Mouse (Mus musculus): ENCODE measurements at regions not wholly inside any gene's neighbourhood (a gene's known extent, or its start where the extent isn't known, plus 50 kb on each side); places are given as distances from the start of the nearest gene placed in this dataset.

- DNase-seq: no peak
Measured at GRCm38 (mm10) chr12:71370091-71370490, 60.4 kb downstream of the Dact1 start.

- DNase-seq: no peak
Measured at GRCm38 (mm10) chr12:71371948-71372347, 62.3 kb downstream of the Dact1 start.

GRCm38 (mm10) chr12:71373633-71374032 lies 63.9 kb downstream of the Dact1 start:
- no peak for DNase-seq

DNA sequence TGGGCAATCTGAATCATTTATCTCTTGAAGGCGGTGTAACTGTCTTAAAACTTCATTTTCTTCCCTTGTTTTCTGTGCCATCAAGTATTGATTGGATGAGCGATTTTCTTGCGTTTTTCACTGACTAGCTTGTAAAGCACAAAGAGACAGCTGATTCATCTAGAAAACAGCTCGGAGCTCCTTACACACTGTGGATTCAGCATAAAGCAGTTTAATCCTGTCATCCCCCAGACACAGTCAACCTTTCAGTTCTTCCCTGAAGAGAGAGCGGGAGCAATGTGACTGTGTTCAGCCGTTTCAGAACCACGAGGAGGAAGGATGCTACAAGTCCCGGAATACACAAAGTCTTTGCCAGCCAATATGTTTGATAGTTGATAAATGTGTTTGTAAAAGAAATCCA lies 66.8 kb downstream of the Dact1 start:
- no peak for DNase-seq

GRCm38 (mm10) chr12:71376966-71377365 lies 67.3 kb downstream of the Dact1 start:
- no peak for DNase-seq

DNA sequence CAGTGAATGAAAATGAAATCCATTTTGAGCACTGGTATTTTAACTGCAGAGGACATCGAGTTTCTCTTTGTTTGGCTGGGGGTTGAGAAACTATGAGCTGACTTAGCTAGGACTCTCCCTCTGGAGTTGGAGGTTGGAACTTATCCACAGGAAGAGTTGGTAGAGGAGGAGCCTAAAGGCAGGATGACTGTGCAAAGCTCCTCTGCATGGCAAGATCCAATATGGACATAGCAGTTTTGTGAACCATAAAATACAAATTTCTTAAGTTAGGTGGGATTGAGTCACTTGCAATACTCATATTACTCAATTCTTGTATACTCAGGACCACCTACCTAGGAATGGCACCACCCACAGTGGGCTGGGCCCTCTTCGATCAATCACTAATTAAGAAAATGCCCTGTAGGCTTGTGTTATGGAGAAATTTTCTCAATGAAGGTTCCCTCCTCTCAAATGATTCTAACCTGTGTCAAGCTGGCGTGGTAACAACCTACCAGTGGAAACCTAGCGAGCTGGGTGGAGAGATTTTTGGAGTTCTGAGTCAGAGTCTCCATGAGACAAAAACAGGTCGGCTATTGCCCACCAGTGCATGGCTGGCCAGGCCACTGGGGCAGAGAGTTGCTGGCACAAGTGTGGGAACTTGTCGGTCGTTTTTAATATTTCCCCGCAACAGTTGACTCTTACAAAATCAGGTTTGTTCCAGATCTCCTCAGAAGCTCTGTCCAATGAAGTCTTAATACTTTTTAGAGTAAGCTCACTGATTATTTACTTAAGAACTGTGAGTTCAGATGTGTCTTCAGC lies 70.1 kb downstream of the Dact1 start:
- DNase-seq: no peak

DNA sequence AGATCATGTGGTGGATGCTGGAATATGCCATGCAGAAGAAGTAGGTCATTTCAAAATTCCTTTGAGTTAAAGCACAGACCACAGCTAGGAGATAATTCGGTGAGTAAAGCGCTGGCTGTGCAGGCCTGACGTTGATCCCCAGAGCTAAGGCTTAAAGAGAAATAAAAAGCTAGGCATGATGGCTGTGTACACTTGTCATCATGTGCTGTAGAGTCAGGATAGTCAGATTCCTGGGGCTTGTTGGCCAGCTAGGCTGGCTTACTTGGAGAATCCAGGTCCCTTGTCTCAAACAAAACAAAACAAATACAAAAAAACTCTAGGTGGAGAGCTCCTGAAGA lies 70.7 kb downstream of the Dact1 start:
- DNase-seq: no peak

- no peak for DNase-seq
Measured at GRCm38 (mm10) chr12:71386251-71386650, 76.6 kb downstream of the Dact1 start.

- no peak for DNase-seq
Measured at GRCm38 (mm10) chr12:71391481-71391880, 81.8 kb downstream of the Dact1 start.

DNA sequence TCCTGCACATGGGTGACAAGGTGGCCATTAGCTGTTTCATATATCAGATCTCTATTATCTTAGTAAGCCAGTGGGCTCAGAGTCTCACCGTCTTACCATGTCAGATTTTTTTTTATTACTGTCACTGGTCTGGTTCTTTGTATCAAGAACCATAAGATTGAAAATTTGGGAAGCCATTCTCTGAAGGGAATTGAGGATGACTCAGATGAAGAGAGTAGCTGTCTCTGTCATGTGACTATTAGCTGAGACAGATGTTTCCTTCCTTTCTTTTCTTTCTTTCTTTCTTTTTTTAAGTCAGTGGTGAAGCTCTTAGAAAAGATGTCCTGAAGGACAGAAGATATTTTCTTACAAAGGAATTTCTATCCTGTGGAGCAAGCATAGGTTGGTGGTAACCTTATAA lies 84.1 kb downstream of the Dact1 start:
- no peak for DNase-seq

- no peak for DNase-seq
Measured at GRCm38 (mm10) chr12:71397456-71397855, 87.8 kb downstream of the Dact1 start.

DNA sequence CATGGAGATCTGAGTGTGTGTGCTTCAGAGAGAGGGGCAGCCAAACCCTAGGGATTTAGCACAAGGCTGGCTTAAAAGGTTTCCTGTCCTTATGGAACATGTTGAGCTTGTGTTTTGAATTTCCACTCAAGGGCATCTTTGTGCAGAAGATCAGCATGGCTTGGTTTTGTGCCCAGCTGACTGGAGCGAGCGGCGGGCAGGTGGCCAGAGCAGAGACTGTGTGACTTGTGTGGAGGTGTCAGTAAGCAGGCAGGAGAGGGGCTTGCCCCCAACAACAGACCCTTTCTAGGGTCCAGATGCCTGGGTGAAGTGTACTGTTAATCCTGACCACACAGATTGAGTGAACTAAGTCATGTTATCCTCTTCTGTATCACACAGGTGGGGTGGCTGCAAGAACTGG lies 89.0 kb downstream of the Dact1 start:
- DNase-seq: no peak

- no peak for DNase-seq
Measured at GRCm38 (mm10) chr12:71400201-71400600, 90.5 kb downstream of the Dact1 start.

- DNase-seq: no peak
Measured at GRCm38 (mm10) chr12:71401621-71402416, 92.1 kb downstream of the Dact1 start.

DNA sequence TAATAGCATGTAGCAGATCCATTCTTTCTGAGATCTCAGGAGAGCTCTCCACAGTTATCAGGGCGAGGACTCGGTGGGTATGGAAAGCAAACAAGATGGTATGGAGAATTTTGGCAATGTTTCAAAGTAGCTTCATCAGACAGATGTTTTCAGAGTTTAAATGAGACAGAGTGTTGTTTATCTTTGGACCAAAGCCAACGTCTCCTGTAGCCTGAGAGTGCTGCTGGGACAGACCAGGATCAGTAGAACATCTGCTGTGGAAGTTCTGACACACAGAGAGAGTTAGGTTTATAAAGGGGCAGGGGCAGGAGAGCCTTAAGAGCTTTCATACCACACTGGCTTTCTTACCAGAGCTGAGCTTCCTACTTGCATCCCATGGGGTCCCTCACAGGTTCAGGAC lies 97.6 kb downstream of the Dact1 start:
- no peak for DNase-seq

DNA sequence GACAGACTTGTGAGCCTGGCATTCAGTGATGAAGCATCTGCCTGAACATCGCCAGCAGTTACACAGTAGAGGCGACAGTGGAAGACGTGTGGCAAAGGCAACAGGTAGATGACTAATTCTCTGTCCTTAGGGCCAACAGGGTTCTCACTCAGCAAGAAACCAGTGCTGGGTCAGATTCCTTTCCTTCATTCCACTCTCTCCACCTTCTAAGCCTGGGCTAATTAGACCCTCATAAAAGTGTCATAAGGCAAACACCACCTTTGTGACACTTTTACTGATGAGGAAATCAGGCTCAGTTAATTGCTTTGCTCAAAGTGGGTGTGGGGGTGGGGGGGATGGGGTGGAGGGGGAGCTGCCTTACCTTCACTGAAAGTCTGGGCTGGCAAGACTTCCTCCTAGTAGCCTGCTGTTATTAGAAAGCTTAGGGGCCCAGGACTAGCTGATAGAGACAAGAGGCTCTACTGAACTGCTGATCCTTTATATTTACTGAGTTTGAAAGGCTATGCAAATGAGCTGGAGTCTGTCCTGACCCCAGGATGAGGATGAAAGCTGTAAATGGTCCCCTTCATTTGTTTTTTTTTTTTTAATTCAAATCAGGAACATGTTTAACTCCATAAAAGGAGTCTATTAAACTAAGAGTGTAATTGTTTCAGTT lies 98.8 kb downstream of the Dact1 start:
- DNase-seq: no peak

DNA sequence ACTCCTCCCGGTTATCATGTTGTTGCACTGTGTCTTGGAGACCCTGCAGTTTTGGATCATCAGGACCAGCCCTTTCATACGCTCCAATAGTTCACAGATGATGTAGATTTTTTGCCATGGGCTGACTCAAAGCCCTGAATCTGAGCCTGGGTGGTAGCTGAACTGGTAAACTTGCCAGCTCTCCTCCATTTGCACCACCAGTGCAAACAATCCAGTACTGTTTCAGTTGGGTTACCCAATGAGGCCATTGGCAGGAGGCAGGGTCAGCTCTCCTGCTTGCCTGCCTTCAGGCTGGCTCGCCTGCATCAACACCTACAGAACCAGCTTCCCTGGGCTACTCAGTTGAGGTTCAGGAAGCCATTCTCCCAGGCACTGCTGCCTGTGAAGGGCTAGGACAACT lies 102.6 kb downstream of the Dact1 start:
- no peak for DNase-seq

- DNase-seq: no peak
Measured at GRCm38 (mm10) chr12:71416968-71417367, 107.3 kb downstream of the Dact1 start.

DNA sequence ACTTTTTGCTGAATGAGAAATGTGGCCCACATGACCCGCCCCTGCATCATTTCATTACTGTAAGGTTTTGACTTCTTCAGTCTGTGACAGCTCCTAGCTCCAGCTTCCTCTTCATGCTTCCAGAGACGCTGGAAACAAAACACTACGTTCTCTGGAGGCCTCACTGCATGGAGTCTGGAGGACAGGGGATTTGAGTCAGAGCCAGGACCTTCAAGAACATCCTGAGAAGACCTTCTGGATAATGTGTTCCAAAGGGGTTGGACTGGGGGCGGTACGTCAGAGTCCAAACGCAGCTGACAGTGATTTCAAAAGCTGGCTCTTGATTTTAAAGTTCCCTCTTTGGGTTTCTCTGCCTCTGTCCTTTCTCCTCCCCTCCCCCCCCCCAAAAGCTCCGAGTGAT lies 108.5 kb downstream of the Dact1 start:
- no peak for DNase-seq

DNA sequence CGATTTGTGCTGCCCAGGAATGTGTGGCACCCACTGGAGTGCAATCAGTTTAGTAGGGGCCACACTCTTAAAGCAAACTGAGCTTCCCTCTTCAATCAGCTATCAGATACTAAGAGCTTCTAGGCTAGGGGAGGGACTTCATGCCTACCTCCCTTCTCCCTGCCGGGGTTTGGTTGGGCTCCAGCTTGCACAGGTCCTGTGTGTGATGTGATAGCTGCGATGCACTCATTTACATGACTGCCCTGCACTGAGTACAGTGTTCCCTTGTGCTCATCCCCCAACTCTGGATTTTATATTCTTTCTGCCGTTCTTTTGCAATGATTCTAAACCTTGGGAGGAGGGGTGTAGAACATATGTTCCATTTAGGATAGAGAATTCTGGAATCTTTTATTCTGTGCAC lies 109.5 kb downstream of the Dact1 start:
- DNase-seq: no peak

DNA sequence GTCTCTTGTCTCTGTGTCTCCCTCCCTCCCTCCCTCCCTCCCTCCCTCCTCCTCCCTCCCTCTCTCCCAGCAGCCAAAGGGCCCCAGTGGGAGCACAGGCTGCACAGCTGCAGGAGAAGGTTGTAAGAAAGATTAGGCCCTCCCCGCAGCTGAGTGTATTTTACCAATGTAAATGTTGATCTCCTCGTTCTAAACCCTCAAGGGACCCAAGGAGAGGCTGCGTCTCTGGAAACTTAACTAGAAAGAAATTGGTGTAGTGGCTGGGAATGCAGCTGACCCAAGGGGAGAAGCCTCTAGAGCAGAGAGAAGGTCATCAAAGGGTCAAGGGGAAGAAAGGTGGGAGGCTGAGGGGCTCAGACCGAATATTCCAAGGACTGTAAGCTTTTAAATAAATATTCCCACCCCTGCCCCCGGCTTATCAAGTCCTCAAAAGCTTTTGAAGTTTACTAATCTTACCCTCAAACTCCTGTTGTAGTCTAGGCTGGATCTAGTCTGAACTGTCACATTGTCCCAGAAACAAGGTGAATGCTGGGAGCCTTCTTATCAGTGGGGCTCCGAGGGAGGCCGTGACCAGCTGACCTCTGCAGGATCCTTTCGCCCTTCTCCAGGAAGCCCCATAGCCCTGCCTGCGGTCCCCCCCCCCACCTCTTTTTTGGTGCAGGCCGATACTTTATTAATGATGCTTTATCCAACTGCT lies 116.5 kb downstream of the Dact1 start:
- no peak for DNase-seq

DNA sequence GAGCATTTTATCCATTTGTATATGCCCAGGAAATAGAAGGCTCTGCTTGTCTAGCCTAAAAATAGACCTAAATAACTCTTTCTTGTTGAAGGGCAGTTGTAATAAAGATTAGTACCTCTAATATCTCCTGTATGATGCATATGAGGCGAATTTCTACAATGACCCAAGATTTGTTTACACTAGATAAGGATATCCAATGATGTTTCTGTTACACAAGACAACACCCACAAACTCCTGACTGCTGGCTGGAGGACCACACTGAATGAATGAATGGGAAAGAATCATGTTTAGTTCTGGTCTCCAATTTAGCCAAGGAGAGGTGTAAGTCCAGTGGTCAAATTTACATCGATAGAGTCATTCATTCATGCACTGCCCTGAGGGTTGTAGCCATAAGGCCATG lies 118.3 kb downstream of the Dact1 start:
- no peak for DNase-seq

- DNase-seq: no peak
Measured at GRCm38 (mm10) chr12:71429561-71430200, 120.0 kb downstream of the Dact1 start.

All from lung, postnatal 14 days (tissue).